Mouse (Mus musculus): ENCODE measurements around the gene Actg2.

GRCm38 (mm10) chr6:83487298-83487697, 48.8 kb downstream of the Actg2 start:
- TF ChIP-seq CTCF (IDR thresholded peaks at IDR 0.05; ENCODE audit: borderline replicate concordance, insufficient read depth, low read length) (no peak), POLR2A (IDR thresholded peaks at IDR 0.05; ENCODE audit: low read depth, low read length) (no peak)
